Mouse (Mus musculus): Measurements from ENCODE around the gene Gm14151.
"Not testable (repeated sequence)": the region's sequence is repeated elsewhere in the genome, so short reads cannot be mapped to it uniquely, and the experiment has no call there.

Gm14151 gene

DNA sequence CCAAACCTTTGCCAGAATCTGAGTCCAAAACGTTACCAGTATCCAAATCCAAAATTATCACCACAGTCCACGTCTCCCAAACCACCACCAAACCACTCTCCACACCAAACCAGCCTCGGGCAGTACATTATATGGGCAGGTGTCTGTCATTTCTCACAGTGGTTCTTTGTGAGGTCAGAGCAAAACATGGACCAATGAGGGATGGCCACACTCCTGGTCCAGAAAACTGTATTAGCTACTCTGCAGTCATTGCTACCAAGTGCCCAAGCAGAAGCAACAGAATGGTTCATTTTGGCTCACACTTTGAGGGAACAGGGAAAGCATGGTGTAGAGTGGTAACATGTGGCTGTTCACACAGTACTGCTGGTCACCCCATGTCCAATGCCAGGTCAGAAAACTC, at the start of gene Gm14151:
TSS of gene Gm14151 (minus strand) at position 101 of the 400 bp plus-strand sequence.
- DNase-seq: not testable (repeated sequence)

DNA sequence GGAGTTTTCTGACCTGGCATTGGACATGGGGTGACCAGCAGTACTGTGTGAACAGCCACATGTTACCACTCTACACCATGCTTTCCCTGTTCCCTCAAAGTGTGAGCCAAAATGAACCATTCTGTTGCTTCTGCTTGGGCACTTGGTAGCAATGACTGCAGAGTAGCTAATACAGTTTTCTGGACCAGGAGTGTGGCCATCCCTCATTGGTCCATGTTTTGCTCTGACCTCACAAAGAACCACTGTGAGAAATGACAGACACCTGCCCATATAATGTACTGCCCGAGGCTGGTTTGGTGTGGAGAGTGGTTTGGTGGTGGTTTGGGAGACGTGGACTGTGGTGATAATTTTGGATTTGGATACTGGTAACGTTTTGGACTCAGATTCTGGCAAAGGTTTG, 5.8 kb upstream of the Gm14151 start, which contains the start of gene Gm14147:
TSS of gene Gm14147 (plus strand) at position 301 of the 400 bp plus-strand sequence.
- DNase-seq: not testable (repeated sequence)

DNA sequence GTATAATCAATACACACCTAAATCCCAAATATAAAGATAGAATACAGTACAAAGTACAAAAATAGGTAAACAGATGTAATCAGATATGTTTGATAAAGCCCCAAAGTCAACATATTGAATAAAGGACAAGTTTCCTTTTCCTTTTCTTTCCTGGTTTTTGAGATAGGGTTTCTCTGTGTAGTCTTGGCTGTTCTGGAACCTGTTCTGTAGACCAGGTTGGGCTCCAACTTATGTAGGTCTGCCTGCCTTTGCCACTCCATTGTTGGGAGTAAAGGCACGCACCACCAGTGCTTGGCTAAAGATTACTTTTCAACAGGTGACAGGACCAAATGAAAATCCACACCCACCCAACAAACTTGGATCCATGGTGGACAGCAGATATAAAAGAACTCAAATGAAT, 35.5 kb downstream of the Gm14151 start:
- no peak for DNase-seq

DNA sequence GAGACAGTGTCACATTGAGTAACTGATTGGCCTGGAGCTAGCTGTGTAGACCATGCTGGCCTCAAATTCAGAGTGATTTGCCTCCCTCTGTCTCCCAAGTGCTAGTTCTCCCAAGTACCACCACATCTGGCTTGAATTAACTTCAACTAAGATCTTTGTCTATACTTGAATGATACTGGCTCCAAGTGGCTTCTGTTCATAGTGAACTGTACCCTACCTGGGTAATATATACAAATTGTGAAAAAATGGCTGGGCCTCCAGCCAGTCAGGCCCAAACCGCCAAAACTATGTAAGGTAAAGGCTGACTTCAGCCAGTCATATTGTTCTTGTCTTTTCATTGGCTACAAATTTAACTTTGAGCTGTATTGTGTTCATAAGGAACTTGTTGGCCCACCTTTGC, 51.7 kb downstream of the Gm14151 start:
- DNase-seq: no peak

- DNase-seq: no peak
Measured at GRCm38 (mm10) chr2:151039726-151040125, 52.4 kb downstream of the Gm14151 start.

GRCm38 (mm10) chr2:151039232-151039695, 52.9 kb downstream of the Gm14151 start, which contains the start of the genes Ninl and Nanp:
Gene Ninl, minus strand, starts transcription at chr2:151039382.
Gene Nanp, minus strand, starts transcription at chr2:151039398.
- peak; percentile 94 for DNase-seq

GRCm38 (mm10) chr2:151038811-151039222, 53.3 kb downstream of the Gm14151 start:
- no peak for DNase-seq

- peak; percentile 12 for DNase-seq
Measured at GRCm38 (mm10) chr2:151037876-151038552, 54.1 kb downstream of the Gm14151 start.

DNA sequence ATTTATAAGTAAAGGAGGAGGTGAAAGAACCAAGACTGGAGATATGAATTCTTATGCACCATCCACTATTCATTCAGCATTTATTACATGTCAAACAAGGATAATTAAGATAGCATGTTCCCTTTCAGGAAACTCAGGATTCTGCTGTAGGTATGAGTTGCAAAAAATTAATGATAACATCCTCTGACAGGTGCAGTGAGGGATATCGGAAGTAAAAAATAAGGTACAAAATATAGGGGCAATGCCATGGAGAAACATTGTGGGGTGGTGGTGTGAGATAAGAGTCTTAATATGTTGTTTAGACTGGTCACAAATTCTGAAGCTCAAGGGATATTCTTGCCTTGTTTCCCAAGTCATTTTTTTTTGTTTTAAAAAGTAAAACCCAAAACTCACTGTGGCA, 54.9 kb downstream of the Gm14151 start:
- no peak for DNase-seq
